Mouse (Mus musculus) inflammation-experienced regulatory T-cells, adult 6 months (primary cell): ENCODE measurements around the gene Enpp7. TPM values are rescaled to one million over a fixed set of nuclear protein-coding genes. Genes with fewer than 3 reads are reported as not detected.

Source experiments
- ATAC-seq: one replicate; pipeline ENCODE4 v1.8.0; 2017
- polyA plus RNA-seq, 3 experiments: library from polyadenylated mRNA; unstranded; fragments of 100-300 nt; shearing (Covaris generic); gene quantifications; one replicate each; pipeline ENCODE4 v1.2.1; 2017

Enpp7 gene
- not detected for polyA plus RNA-seq

DNA sequence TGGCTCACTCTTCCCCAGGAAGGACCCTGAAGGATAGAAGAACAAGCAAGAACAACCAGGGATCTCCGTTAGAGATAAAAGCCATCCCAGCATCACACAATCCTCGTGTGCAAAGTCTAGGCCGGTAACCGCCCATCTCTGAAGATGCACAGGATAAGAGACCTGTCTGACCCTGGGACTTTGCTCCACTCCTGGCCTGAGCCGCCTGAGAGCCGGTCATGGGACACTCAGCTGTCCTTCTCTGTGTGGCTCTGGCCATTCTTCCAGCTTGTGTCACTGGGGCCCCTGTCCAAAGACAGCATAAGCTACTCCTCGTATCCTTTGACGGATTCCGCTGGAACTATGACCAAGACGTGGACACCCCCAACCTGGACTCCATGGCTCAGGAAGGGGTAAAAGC is at the start of gene Enpp7:
TSS of gene Enpp7 (plus strand) at position 190 of the 400 bp plus-strand sequence.
- no peak for ATAC-seq

DNA sequence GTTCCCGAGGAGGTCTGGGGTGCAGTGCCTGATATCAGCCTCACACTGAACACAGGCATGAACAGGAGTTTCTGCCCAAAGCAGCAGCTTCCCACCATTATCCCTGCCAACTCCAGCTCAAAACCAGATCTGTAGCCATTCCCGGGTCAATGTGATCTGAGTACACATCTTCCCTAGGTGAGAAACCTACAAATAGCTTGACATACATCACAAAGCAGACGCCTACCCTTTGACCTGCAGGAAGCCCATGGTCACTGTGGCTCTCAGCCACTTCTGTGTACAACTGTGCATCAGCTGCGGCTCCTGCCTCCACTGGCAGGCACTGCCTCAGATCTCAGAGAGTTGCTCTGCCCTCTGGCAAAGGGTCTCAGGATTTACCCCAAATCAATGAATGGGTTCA is 48.3 kb upstream of the Enpp7 start:
- no peak for ATAC-seq

DNA sequence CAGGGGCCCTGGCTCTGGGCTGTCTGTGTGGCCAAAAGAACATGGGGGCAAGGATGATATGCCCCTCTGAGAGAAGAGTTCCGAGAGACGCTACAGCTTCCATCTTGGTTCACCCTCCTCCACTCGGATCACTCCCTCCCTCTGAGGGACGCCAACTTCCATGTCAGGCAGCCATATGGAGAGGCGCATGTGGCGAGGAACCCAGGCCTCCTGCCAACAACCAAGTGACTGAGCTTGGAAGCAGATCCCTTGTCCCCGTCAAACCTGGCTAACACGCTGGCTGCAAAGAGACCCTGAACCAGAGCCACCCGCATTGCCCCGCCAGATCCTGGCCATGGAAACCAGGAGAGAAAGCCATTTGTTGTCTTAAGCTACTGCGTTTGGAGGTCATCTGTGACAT is 47.4 kb upstream of the Enpp7 start:
- ATAC-seq, result no peak

DNA sequence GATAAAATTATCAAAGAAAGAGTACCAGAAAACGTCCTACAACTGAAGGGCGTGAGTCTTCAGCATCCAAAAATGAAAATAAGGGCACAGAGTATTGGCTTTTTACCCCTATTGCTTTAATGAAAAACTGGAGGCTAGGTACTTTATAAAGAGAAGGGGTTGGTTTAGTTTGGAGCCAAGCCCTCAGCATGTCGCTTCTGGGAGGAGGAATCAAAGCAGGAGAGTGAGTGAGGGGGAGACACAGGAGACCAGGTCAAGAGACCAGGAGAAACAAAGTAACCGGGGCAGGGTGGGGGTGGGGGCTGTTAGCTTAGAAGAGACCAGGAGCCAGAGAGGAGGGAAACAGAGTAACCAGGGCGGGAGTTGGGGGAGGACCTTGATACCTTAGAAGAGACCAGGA is 46.7 kb upstream of the Enpp7 start:
- no peak for ATAC-seq

DNA sequence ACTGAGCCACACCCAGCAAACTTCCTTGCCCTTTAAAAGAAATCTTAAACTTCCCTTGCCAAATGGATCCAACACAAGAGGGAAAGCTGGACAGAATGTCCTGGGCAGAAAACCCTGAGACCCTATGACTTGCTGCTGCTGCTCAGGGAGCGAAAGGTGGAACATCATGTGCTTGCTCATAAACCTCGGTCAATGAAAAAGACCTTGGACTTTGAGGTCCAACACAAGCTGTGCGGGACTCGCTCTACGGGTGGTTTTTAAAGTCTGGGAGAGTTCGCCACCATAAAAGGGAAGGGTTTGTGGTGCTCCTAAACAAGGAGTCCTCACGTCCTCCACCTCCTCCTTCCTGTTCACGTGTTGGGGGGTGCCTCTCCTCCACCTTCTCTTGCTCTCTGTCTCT is 42.1 kb upstream of the Enpp7 start:
- ATAC-seq, result no peak

DNA sequence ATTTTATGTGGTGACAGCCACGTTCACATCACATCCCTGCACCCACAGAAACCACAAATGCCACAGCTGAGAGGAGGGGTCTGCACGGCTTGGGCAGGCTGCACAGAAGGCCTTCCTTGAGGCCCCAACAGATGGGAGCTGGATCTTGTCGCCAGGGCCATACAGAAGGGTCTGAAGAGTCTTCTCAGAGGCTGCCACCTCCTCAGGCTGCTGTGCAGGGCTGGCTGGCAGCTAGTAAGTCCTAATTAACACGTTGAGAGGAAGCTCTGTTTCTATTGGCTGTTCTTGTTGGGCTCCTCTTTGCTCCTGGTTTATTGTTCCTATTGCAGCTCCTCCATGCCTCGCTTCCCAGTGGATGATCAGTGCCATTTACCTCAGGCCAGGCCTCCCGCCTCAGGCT is 33.0 kb upstream of the Enpp7 start:
- no peak for ATAC-seq

DNA sequence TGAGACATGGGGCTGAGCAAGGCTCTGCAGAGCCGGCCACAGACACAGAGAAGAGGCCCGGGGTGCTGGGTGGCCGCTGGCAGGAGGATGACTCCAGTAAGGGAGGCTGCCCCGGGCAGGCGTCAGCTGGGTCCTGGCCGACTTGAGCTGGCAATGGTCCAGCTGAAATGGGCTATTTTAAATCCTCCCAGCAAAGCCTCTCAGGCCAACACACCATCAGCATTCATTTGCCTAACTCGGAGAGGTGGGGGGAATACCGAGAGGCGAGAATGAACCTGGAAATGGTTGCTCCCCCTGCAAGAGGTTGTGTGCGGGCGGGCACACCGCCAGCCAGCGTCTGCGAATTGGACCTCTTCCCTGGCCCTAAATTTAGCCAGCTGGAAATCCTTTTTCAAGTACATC is 30.9 kb upstream of the Enpp7 start:
- no peak for ATAC-seq

DNA sequence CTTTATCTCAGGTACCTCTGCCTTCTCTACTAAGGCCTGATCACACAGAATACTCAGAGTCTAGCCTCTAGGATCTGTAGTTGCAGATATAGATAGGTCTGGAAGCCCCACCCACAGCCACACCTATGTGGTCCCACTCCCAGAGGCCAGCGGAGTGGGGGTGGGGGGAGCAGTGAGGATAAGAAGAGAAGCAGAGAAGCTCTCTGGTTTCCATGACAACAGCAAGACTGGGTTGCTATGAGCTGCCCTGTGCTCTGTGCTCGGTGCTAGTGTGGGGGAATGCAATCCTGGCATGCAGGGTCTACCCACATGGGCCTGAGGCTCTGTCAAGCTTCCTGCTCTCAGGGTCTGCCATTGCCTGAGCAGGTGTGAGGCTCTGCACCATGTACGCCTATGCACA is 27.3 kb upstream of the Enpp7 start:
- no peak for ATAC-seq

DNA sequence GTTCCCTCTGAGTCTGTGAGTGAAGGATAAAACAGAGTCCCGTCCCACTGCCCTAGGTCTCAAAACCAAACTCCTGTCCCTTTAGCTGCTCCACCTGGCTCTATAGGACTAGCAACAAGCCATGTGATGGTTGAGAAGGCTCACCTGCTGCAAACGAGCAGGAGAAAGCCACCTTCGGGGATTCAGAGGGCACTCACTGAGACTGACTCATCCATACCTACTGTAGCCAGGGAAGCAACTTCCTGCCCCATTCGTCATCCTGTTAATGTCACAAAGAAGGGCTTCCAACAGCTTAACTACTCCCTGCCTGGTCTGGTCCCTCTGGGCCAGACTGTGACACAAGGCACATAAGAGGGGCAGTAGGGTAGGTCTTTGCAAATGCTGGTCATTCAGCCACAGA is 25.5 kb upstream of the Enpp7 start:
- no peak for ATAC-seq

DNA sequence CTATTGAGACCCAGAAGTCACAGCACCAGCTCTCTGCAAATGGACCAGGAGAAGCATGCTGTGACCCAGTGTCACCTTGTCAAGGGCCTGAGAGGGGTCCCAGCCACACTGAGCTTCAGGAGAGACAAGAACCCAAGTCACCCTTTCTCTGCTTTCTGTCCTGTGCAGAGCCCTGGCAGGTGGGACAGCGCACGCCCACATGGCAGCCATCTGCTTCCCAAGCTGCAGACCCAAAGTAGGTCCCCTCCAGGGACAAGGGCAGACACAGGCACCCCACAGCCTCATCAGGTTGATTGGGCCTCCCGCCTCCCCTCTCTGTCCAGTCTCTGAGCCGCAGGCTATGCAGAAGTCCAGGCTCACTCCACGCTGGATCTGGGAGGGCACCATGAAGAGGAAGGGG is 24.1 kb upstream of the Enpp7 start:
- no peak for ATAC-seq

DNA sequence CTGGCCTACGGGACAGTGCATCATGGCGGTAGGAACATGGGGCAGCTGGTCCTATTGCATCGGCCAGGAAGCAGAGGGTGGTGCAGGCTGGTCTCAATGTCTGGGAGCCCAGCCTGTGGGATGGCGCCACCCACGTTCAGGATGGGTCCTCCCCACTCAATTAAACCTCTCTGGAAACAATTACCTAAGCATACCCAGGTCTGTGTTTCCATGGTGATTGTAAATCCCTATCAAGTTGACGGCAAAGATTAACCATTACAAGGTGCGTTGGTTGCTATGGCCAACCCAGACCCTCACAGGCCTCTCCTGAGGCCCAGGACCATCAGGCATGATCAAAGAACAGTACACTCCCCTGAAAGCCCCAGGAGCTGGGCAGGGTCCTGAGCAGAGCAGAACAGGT is 22.9 kb upstream of the Enpp7 start:
- ATAC-seq, result no peak

DNA sequence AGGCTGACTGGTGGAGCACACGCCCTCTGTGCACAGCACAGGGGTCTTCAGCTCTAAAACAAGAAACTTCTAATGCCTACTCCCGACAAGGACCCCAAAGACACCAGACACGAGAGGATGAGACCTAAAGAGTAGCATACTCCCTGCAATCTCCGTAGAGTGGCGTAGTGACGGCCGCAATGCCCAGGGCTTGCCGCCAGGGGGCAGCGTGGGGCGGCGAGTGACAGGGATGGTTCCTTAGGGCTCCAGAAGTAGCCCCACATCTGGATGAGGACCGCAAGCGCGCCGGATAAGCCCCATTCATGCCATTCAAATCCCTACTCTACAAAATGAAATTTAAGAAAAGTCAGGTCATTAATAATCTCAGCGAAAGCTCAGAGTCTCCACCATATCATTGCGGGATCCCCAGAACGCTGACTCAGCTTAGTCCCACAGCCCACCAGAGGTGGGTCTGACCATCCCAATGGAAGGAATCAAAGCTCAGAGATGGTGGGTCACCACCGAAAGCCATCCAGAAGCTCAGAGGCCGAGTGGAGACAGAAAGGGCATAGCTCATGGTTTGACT is 16.4 kb upstream of the Enpp7 start:
- no peak for ATAC-seq

DNA sequence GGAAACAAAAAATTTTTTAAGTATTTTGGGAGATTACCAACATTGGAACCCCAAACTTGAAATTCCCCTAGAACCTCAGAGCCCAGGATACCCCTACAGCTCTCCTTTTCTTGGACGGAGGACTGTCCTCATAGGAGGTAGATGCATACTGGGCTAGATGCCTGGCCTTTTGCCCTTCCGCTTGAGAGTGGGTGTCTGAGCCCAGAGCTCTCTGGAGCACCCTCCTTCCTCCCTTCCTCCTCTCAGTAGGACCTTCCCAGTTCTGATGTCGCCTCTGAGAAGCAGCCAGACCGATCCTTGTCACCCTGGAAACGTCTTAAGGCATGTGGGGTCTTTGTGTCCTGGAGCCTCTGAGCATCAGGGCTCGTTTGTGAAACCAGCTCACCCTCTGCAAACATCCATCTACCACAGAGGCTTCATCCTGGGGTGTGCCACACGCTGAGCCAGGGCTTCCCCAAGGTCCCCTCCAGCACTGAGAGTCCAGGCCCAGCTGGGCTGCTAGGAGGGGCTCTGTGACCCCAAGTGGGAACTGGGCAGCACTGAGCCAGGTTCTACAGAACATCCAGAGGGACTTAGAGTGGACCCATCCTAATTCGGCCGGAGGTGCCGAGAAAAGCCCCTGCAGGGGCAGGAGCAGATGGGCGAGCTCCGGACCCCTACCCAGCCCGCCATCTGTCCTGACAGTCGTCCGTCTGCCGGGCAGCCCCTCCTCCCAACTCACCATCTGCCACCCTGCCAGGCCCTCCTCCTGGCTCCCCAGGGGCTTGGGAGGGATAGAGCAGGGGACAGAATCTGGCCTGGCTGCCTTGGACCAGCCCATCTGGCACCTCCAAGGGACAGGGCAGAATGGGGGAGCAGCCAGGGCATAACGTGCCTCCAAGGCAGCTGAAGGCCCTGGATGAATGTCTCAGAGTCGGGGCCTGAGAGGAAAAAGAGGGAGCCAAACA is 15.3 kb upstream of the Enpp7 start:
- ATAC-seq, result no peak

DNA sequence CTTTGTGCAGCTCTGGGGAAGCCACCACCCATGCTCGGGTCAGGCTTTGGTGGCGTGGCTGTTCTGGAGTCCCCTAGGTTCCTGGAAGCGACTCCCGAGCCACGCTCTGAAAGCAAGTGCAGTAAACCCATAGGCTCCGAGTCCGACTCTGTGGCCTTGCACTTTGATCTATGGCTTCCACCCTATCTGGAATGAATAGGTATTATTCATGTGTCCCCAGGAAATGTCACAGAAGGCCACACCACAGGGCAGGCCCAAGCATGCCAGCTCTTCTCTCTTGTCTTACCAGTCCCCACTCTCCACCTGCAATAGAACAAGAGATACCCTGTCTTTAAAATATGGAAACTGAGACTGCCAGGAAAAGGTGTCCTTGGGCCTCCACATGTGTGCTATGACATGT is 13.6 kb upstream of the Enpp7 start:
- ATAC-seq, result no peak

DNA sequence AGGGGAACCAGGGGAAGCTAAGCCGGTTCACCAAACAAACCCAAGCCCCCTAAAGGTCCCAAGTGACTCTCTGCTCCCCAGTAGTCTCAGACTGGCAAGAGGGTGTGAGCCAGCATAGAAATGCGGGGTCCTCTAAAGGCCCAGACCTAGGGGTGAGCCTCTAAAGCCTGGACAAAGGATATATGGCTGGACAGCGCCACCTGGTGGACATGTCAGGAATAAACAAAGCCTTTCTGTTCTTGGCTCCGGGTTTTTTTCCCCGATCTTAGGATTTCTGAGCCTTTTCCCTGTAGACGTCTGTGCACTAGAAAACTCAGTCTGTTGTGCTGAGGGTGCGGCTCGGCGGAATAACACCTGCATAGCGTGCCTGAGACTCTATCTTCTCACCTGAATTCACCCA is 12.6 kb upstream of the Enpp7 start:
- no peak for ATAC-seq

DNA sequence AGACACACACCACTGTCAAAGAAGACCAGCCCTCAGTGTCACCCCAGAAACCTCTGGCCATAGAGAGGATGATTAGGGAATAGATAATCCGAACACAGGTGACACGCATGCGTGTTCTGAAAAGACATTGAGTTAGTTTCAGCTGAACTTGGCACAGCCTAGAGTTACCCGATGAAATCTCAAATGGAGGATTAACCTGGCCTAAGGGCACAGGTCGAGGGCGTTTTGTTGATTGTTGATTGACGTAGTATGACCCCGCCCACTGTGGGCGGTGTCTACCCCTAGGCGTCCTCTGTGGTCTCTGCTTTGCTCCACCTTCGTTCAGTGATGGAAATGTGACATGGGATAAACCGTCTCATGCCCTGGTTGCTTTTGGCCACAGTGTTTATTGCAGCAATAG is 12.1 kb upstream of the Enpp7 start:
- peak; percentile 50 for ATAC-seq

DNA sequence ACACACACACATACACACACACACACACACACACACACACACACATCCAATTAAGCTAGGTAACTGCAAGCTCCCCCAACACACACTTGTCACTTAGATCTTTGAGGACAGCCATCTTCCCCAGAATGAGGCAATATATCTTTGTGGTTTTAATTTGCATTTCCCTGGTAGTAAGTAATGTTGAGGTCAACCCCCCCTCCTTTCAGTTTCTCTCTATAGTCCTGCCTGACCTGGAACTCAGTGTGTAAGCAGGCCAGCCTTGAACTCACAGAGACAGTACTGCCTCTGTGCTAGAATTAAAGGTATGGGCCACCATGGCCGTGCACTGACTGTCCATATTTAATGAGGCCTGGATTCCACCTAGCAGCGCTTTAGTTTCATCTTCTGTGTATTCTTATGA is 7.6 kb upstream of the Enpp7 start:
- ATAC-seq, result peak; percentile 78

DNA sequence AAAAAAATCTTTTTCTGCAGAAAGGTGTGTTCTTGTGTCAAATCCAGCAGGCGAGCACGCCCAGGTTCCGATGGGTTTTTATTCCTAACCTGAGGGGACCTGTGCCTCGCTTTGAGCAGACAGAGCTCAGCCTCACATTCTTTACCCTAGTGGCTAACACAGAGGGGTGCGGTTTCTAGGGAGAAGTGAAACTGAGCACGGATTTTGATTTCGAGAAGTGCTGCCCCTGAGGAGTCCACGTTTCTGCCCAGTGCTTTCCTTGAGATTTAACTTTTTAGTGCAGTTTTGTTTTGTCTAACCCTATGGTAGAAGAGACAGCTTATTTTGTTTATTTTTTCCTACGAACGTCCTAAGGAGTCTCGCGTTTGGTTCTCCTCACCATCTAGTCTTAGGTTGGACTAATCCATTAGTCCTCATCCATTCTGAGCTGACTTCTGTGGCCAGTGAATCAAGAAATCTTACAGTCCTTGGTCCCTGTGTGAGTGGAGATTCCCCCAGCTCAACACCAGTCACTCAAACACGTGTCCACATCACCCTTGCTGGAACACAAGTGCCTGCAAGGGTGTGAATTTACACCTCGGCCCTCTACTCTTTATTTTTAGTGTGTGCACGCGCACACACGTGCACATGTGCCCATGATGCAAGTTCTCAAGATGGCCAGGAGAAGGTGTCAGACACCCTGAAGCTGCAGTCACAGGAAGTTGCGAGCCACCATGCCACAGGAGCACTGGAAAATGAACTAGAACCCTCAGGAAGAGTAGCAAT is 6.8 kb upstream of the Enpp7 start:
- ATAC-seq, result no peak

DNA sequence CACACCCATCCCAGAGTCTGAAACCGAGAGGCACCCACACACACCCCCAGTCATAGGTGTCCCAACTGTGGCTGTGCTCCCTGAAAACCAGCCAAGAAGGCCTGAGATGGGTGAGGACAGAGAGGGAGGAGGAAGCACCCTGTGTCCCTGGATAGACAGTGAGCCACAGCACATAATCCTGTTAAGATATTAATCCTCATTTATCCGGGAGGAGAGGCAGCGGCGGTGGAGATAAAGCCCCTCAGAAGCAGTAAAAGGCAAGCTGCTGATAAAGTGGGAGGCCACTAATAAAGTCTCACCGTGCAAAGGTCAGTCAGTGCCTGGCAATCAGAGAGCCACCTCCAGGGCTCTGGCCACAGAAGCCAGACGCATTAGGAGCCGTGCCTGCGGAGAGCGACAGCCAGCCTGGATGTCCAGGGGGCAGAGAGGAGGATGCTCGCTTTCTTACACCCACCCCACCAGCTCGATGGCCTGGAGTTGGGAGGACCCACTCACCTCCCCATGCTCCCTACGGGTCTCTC is 5.3 kb upstream of the Enpp7 start:
- ATAC-seq, result no peak

DNA sequence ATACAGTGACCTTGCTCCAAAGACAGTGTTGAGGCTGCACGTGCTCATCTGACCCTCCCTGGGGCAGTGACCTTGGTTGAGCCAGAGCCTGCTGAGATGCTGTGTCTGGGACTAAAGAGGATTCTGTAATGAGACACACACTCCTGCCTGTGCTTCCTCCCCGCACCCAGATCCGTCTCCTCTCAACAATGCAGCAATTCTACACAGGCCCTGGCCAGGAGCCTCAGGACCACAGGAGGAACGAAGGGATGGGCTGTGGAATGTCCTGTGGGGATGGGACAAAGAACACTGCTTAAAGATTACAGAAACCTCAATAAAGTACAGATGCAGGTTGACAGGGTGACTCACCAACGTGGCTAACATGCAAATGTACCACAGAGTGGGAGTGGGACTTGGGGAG is 2.4 kb upstream of the Enpp7 start:
- no peak for ATAC-seq

DNA sequence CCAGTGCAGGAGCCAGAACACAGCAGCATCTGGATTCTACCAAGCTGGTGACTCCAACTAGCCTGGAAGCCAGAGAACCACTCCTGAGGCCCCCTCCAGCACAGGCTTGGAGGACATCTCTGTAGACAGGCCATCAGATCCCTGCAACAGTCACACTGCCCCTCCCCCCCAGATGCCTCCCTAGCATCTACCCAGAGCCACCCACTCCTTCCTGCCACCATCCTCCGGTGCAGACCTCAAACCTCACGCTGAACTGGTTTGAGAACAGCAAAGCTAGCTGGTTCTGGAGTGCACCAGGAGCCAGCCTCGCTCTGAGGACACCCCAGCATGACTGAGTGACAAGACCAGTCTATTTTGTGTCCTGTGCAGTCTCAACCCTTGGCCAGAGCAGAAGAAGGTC is 4.8 kb downstream of the Enpp7 start:
- peak; percentile 76 for ATAC-seq

DNA sequence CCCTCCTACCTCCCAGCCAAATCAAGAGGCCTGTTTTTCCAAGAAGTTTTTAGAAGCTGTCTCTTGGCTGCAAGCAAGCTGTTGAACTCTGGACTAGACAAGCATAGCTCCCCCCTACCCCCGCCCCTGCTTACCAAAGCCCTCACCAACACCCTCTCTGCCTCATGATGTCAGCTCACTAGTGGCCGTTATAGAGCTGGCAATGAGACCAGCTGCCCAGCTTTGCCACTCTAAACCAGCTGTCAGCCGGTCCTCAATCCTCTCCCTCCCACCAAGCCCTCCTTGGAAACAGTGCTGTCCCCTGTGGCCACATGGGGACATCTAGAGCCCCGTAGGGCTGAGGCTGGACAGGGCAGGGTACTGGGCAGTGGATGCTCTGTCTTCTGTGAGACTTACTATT is 7.5 kb downstream of the Enpp7 start:
- ATAC-seq, result no peak

DNA sequence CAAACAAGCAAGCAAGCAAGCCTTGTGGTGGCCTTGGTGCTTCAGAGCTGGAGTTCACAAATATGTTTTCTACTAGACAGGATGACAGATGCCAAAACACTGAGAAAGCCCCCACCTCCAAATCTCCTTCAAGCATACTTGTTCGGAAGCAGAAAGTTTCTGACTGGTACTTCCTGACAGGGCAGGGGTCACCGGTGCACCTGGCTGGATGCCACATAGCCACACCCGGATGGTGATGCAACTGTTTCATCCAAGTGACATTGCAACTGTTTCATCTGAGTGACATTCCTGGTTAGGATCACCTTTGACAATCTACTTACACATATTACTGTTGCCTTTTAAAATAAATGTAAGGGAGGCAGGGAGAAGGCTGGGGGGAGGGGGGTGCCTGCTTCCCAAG is 9.2 kb downstream of the Enpp7 start:
- no peak for ATAC-seq
